Mouse (Mus musculus) liver, embryonic 12.5 days (tissue): ENCODE measurements around the gene Otop1. TPM values are rescaled to one million over a fixed set of nuclear protein-coding genes. Genes with fewer than 3 reads are reported as not detected.

Source experiments
- ATAC-seq: fragments of 200-750 bp; cut with Nextera tagmentation; 2 replicates; pipeline ENCODE4 v1.8.0; 2017; ENCODE audit warnings: moderate number of reproducible peaks, mild to moderate bottlenecking, moderate library complexity
- H3K27ac ChIP-seq: fragments of 300-500 bp; sonication (generic); 2 replicates; pipeline ENCODE4 v1.5.1; 2016; ENCODE audit warnings: mild to moderate bottlenecking
- H3K27me3 ChIP-seq: fragments of 300-500 bp; sonication (generic); replicated peaks from 2 replicates; pipeline ENCODE4 v1.6.1; 2016; ENCODE audit warnings: mild to moderate bottlenecking, moderate library complexity
- H3K36me3 ChIP-seq: fragments of 300-500 bp; sonication (generic); 2 replicates; pipeline ENCODE4 v1.6.1; 2016; ENCODE audit warnings: mild to moderate bottlenecking, moderate library complexity
- H3K4me1 ChIP-seq: fragments of 300-500 bp; sonication (generic); 2 replicates; pipeline ENCODE4 v1.6.1; 2016
- H3K4me2 ChIP-seq: fragments of 300-500 bp; sonication (generic); 2 replicates; pipeline ENCODE4 v1.6.1; 2016; ENCODE audit warnings: mild to moderate bottlenecking, moderate library complexity
- H3K4me3 ChIP-seq: fragments of 300-500 bp; sonication (generic); 2 replicates; pipeline ENCODE4 v1.5.1; 2016; ENCODE audit warnings: mild to moderate bottlenecking, moderate library complexity
- H3K9ac ChIP-seq: fragments of 300-500 bp; sonication (generic); 2 replicates; pipeline ENCODE4 v1.6.1; 2016; ENCODE audit warnings: mild to moderate bottlenecking, moderate library complexity
- H3K9me3 ChIP-seq: fragments of 300-500 bp; sonication (generic); replicated peaks from 2 replicates; pipeline ENCODE4 v1.6.1; 2016; ENCODE audit warnings: mild to moderate bottlenecking, moderate library complexity
- WGBS: fragments of 180-500 bp; shearing (Covaris S2); methylation state at CpG from one replicate; pipeline ENCODE4 v1.1.7; 2016; ENCODE audit not compliant: insufficient replicate concordance; 5-methylcytosine and 5-hydroxymethylcytosine counted together
- polyA plus RNA-seq: library from polyadenylated mRNA; unstranded; fragments of >200 nt; fragmentation: Nextera tagmentation; extraction: Ambion mirVana; gene quantifications from 2 replicates; pipeline ENCODE4 v1.2.1, GENCODE M21; 2016

Gene Otop1
- polyA plus RNA-seq, 1 experiment from 2014 or later, result not detected

DNA sequence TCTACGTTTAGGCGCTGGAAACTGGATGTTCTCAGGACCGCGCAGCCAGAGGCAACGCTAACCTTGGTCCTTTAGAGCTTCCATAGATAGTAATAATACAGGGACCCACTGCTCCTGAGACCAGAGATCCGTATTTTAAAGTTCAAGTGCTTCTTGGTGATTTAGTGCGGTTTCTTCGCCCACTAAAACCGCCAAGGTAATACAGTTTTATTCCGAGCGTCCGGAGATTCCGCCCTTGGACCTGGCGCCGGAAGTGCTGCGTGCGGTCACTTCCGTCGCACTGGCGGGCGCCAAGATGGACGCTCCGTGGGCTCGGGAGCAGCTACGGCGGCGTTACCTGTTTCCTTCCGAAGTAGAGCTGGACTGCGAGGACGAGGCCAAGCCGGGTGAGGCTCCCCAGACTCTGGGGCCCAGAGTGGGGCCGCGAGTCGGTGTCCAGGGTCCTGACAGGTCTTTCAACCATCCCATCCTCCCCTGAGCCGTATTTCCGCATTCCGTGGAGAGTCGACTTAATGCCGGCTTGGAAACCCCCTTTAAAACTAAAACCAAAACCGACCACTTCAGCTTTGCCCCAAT is 15.6 kb upstream of the Otop1 start, which contains the start of gene Tmem128:
TSS of gene Tmem128 (plus strand) at position 79 of the 576 bp plus-strand sequence.
- H3K4me2 ChIP-seq, result peak within 1 kb of the TSS; percentile 80
- H3K4me1 ChIP-seq, result peaks cover 8% of the 10 kb centered on the region
- peak within 1 kb of the TSS; percentile 78 for H3K27ac ChIP-seq
- peaks cover 35% of the 10 kb centered on the region for H3K36me3 ChIP-seq
- H3K9me3 ChIP-seq, result no peaks in the 10 kb centered on the region
- H3K27me3 ChIP-seq, result no peaks in the 10 kb centered on the region; the same call in 1 of the 2 replicates
- peak within 1 kb of the TSS; percentile 75 for H3K4me3 ChIP-seq
- under 1% methylated on average over 40 of the region's 40 CpGs for WGBS
- peak within 1 kb of the TSS; percentile 74 for H3K9ac ChIP-seq
- ATAC-seq, result peak; percentile 76

DNA sequence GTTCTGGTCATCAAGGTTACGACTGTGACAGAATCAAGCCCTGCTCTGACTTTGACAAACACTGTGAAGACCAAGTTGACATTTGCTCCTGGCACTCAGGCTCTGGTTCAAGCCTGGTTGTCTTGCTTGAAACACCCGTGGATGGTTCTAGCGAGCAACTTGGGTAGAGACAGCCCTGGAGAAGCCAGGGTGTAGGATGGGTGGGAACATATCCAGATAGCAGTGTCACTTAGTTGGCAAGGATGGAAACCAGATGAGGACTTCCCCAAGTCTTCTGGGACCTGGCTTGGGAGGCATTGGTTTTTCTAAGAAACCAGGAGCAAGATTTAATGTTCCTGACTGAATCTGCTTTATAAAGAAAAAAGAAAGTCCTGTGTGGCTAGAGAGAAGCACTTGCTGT is 4.8 kb upstream of the Otop1 start:
- H3K4me3 ChIP-seq, result no peak overlapping the region
- ATAC-seq, result no peak
- H3K4me1 ChIP-seq, result no peaks in the 10 kb centered on the region
- H3K27ac ChIP-seq, result no peak overlapping the region
- 85% methylated on average over 3 of the region's 3 CpGs for WGBS
- no peak overlapping the region for H3K4me2 ChIP-seq
- no peaks in the 10 kb centered on the region for H3K9me3 ChIP-seq
- H3K36me3 ChIP-seq, result peaks cover 53% of the 10 kb centered on the region
- no peak overlapping the region for H3K9ac ChIP-seq
- H3K27me3 ChIP-seq, result peaks cover 31% of the 10 kb centered on the region

DNA sequence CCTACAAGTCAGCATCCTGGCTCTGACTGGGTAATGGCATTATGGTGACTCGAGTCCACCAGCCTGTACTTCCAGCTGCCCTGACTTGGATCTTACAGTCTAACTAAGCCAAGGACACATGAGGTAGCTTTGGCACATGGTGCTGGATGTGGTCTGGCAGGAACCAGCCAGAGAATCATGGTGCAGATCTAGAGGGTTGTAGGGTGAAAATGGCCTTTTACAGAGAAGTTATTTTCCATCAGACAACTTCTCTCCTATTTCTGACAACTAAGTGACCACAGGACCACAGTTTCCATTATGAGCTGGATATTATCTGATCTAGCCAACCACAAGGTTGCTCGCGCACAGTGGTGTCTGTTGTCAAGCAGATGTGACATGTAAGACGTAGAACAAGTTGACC is 1.9 kb upstream of the Otop1 start:
- 26% methylated on average over 4 of the region's 4 CpGs for WGBS
- Histone ChIP-seq H3K4me2 (no peak overlapping the region), H3K4me1 (no peaks in the 10 kb centered on the region), H3K9me3 (no peaks in the 10 kb centered on the region), H3K36me3 (peaks cover 26% of the 10 kb centered on the region), H3K27me3 (peaks cover 59% of the 10 kb centered on the region), H3K9ac (no peak overlapping the region), H3K4me3 (no peak overlapping the region), H3K27ac (no peak overlapping the region)
- ATAC-seq, result no peak

DNA sequence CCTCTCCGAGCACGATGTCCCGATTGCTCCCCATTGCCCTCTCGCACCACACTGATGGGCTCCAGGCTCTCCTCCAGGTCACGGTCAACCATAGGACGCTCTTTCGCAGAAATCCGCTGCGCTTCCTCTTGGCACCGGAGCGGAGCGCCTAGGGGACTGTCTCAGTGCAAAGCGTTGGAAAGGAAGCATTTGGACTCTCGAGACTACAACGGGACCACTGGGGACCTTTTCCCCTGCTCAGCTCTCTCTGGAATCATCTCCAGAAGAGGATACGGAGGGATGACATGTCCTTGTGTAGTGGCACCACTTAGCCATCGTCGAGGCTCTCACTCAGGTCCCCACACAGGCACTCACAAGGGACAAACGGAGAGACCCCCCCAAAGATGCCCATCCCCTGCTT is 679 bp downstream of the Otop1 start:
- Histone ChIP-seq H3K36me3 (peaks cover 3% of the 10 kb centered on the region), H3K4me2 (no peak overlapping the region), H3K4me1 (no peaks in the 10 kb centered on the region), H3K9me3 (no peaks in the 10 kb centered on the region), H3K27me3 (peaks cover 83% of the 10 kb centered on the region), H3K9ac (no peak overlapping the region), H3K27ac (no peak overlapping the region), H3K4me3 (no peak overlapping the region)
- WGBS, result 5% methylated on average over 19 of the region's 19 CpGs
- ATAC-seq, result no peak

DNA sequence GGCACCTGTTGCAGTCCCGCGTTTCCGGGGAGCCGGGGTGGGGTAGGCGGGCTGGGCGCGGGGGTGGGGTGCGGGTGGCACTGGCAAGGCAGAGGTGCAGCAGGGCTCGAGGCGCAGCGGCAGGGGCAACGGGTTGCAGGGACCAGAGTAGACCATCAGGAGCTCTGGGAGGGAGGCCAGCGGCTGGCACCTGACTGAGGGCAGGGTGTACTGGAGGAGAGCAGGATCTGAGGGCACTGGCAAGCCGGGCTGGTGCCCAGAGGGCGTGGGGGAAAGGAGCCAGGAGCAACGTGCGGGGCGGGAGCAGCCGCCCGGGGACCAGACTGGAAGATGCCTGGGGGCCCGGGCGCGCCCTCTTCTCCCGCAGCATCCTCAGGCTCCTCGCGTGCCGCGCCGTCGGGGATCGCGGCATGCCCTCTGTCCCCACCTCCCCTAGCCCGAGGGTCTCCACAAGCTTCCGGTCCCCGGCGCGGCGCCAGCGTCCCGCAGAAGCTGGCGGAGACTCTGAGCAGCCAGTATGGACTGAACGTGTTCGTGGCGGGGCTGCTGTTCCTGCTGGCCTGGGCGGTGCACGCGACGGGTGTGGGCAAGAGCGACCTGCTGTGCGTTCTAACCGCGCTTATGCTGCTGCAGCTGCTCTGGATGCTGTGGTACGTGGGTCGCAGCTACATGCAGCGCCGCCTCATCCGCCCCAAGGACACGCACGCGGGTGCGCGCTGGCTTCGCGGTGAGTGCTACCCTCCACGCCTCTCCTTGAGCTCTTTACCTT is 1.5 kb downstream of the Otop1 start:
- no peaks in the 10 kb centered on the region for H3K4me1 ChIP-seq
- H3K4me2 ChIP-seq, result peak overlapping the region; percentile 12; the same call in 1 of the 2 replicates
- H3K9me3 ChIP-seq, result no peaks in the 10 kb centered on the region
- no peak for ATAC-seq
- WGBS, result 4% methylated on average over 63 of the region's 65 CpGs
- H3K4me3 ChIP-seq, result peak overlapping the region; percentile 9; the same call in 1 of the 2 replicates
- no peaks in the 10 kb centered on the region for H3K36me3 ChIP-seq
- peaks cover 83% of the 10 kb centered on the region for H3K27me3 ChIP-seq
- H3K27ac ChIP-seq, result no peak overlapping the region
- no peak overlapping the region for H3K9ac ChIP-seq

DNA sequence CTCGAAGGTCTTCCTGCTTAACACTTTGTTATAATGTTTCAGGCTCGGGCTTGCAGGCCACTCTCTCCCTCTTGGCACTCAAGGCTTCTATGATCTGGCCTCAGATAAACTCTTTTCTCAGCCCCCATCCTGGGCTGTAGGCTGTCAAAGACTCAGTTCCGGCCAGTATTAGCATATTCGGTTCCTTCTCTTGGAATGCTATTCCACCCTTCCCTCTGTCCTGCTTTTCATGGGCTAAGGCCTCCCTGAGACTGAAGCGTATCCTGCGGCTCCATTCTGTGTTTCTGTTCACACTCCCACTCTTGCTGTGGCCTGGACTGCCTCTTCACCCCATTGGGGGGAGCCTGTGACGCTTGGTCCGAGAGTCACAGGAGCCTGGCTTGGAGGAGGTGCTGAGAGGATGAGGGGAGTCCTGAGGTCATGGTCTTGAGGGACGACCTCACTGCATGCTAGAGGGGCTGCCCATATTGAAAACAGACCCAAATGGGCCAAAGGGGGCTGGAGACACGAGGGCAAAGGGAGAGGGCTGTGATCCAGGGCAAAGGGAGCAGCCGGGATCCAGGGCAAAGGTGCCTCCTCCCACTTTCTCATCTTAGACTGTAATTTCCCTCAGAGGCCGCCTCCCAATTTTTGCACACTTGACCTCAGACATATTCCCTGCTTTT is 2.3 kb downstream of the Otop1 start:
- ATAC-seq, result no peak
- 21% methylated on average over 12 of the region's 12 CpGs for WGBS
- H3K4me3 ChIP-seq, result peak overlapping the region; percentile 9; the same call in 1 of the 2 replicates
- H3K9me3 ChIP-seq, result no peaks in the 10 kb centered on the region
- H3K36me3 ChIP-seq, result no peaks in the 10 kb centered on the region
- H3K27me3 ChIP-seq, result peaks cover 81% of the 10 kb centered on the region
- H3K27ac ChIP-seq, result no peak overlapping the region
- peak overlapping the region; percentile 12; the same call in 1 of the 2 replicates for H3K4me2 ChIP-seq
- no peak overlapping the region for H3K9ac ChIP-seq
- no peaks in the 10 kb centered on the region for H3K4me1 ChIP-seq

DNA sequence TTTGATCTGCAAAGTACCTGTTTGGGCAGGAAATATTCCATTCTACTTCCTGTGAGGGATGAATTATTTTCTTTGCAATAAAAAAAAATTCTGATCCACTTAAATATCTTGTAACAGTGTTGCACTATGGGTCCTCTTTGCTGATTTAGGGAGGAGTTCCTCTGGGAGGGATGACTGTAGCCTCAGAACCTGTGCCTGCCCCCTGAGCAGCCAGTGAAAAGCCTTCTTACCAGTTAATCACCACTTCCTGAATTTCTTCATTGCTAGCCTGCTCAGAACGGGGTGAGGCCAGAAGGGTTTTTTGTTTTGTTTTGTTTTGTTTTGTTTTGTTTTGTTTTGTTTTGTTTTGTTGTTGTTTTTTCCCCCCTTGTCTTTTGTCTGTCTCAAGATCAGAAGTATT is 4.3 kb downstream of the Otop1 start:
- H3K27ac ChIP-seq, result no peak overlapping the region
- H3K27me3 ChIP-seq, result peaks cover 61% of the 10 kb centered on the region
- H3K4me3 ChIP-seq, result no peak overlapping the region
- no peaks in the 10 kb centered on the region for H3K4me1 ChIP-seq
- H3K9ac ChIP-seq, result no peak overlapping the region
- H3K4me2 ChIP-seq, result no peak overlapping the region
- no peaks in the 10 kb centered on the region for H3K9me3 ChIP-seq
- WGBS, result 20% methylated on average over 1 of the region's 1 CpGs
- ATAC-seq, result no peak
- no peaks in the 10 kb centered on the region for H3K36me3 ChIP-seq

DNA sequence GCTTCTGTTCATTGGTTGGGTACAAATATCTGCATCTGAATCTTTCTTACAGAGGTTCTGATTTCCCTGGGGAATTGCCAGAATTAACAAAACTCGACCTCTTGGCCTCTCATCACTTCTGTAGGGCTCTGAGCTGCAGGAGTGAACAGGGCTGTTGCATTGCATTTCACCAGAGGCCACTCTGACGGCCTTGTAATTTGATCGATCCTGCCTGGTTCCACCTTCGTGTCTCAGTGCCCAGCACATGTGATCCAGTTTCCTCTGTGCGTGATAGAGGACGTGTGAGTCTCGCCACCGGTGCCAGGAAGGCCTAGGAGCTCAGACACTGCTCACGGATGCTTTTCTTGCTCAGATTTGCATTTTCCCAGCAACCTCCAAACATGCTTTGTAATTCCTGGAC is 10.0 kb downstream of the Otop1 start:
- ATAC-seq, result no peak
- Histone ChIP-seq H3K36me3 (no peaks in the 10 kb centered on the region), H3K27ac (no peak overlapping the region), H3K4me2 (no peak overlapping the region), H3K9ac (no peak overlapping the region), H3K4me1 (no peaks in the 10 kb centered on the region), H3K27me3 (peaks cover 5% of the 10 kb centered on the region; the same call in 1 of the 2 replicates), H3K9me3 (no peaks in the 10 kb centered on the region), H3K4me3 (no peak overlapping the region)
- 68% methylated on average over 9 of the region's 9 CpGs for WGBS

DNA sequence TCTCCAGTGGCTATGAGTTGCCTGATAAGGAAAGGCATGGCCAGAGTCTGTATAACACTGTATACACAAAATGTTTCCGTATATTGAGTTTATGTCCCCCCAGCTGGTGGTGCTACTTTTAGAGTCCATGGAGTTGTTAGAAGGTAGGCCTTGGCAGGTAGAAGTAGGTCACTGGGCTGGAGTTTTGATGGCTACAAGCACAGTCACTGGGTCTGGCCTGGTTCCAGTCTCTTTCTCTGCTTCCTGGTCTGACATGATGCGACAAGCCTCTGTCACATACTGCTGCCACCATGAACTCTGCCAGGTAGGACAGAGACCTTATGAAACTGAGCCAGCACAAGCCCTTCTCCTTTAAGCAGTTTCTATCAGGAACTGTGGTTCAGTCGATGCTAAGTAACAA is 12.7 kb downstream of the Otop1 start:
- H3K36me3 ChIP-seq, result no peaks in the 10 kb centered on the region
- no peaks in the 10 kb centered on the region for H3K27me3 ChIP-seq
- ATAC-seq, result no peak
- H3K9me3 ChIP-seq, result no peaks in the 10 kb centered on the region
- H3K27ac ChIP-seq, result no peak overlapping the region
- no peak overlapping the region for H3K4me3 ChIP-seq
- H3K4me1 ChIP-seq, result no peaks in the 10 kb centered on the region
- H3K9ac ChIP-seq, result no peak overlapping the region
- 72% methylated on average over 3 of the region's 3 CpGs for WGBS
- no peak overlapping the region for H3K4me2 ChIP-seq

DNA sequence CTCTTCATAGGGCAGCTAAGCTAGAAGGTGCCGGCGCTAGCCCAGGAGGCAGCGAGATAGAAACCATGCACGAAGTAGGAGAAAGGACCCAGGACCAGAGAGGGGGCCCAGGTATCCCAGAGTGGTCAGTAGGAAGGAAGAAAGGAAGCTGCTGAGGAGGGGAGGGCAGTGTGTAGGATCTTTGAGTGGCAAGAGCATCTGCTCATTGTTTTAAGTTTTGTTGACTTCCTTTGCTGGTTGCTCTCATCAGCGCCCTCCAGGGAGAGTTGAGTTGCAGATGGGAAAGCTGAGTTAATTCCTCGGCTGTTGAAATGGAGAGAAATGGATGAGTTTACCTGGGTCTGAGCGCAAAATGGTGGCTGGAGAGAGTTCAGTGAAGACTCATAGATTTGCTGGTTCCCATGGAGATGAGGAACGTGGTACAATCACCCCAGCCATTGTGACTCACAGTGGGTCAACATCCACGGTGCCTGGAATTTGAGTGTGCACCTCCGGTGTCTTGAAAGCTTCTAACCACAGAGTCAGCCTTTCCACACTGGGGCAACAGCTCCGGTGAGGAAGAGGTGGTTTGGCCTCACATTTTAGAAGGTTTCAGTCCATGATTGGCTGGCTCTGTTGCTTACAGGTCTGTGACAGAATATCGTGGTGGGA is 26.1 kb downstream of the Otop1 start:
- 0 out of 2 replicates have a peak, but pooled peaks cover 4% of the 10 kb centered on the region for H3K27me3 ChIP-seq
- H3K27ac ChIP-seq, result no peak overlapping the region
- ATAC-seq, result no peak
- no peak overlapping the region for H3K4me2 ChIP-seq
- H3K4me1 ChIP-seq, result no peaks in the 10 kb centered on the region
- H3K9me3 ChIP-seq, result no peaks in the 10 kb centered on the region
- no peak overlapping the region for H3K9ac ChIP-seq
- no peak overlapping the region for H3K4me3 ChIP-seq
- 70% methylated on average over 12 of the region's 12 CpGs for WGBS
- no peaks in the 10 kb centered on the region for H3K36me3 ChIP-seq

DNA sequence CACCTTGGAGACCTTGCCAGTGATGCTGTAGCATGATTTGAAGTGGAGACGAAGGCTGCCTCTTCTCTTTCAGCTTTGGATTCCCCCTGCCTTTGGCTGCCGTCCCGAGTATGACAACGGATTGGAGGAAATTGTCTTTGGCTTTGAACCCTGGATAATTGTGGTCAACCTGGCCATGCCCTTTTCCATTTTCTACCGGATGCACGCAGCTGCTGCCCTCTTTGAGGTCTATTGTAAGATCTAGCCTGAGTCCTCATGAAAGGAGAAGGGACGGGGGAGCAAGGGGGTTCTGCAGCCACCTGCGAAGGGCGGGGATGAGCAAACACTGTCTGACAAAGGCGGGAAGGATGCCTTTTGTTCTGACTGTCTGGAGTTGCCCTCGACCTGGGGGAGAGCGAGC is 26.9 kb downstream of the Otop1 start:
- no peak for ATAC-seq
- H3K27ac ChIP-seq, result no peak overlapping the region

DNA sequence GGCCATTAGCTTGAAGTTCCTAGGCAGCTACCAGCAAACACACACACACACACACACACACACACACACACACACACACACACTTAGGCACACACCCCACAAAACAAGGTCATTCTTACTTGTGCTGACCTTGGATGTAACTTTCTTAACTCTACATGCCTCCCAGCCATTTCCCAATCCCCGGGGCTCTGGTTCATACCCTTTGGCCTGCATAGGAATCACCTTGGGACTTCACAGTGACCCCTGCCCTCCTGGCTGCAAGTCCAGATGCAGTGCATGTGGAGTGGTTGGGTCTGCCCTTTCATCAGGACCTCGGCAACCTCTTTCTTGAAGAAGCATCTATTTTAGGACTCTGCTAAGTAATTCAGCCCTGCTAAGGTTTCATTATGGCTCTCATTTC is 29.5 kb downstream of the Otop1 start:
- WGBS, result 55% methylated on average over 2 of the region's 2 CpGs
- Histone ChIP-seq H3K9me3 (no peaks in the 10 kb centered on the region), H3K27me3 (peaks cover 24% of the 10 kb centered on the region; the same call in 1 of the 2 replicates), H3K27ac (no peak overlapping the region), H3K4me3 (no peak overlapping the region), H3K9ac (no peak overlapping the region), H3K4me1 (no peaks in the 10 kb centered on the region), H3K4me2 (no peak overlapping the region), H3K36me3 (no peaks in the 10 kb centered on the region)
- no peak for ATAC-seq

More for the DNA sequence above, 26.9 kb downstream of the Otop1 start:
- Histone ChIP-seq H3K36me3 (no peaks in the 10 kb centered on the region), H3K4me3 (no peak overlapping the region), H3K4me1 (no peaks in the 10 kb centered on the region), H3K4me2 (no peak overlapping the region), H3K27me3 (0 out of 2 replicates have a peak, but pooled peaks cover 4% of the 10 kb centered on the region), H3K9ac (no peak overlapping the region), H3K9me3 (no peaks in the 10 kb centered on the region)
- 47% methylated on average over 12 of the region's 12 CpGs for WGBS
